Mouse (Mus musculus): ENCODE results near the gene Trim8. TPM values are rescaled to one million over a fixed set of nuclear protein-coding genes. Genes with fewer than 3 reads are reported as not detected.

The Trim8 gene
- polyA plus RNA-seq (2016; fragmentation: Nextera tagmentation; extraction: Ambion mirVana), result 24.6 and 27.8 TPM in 2 replicates

DNA sequence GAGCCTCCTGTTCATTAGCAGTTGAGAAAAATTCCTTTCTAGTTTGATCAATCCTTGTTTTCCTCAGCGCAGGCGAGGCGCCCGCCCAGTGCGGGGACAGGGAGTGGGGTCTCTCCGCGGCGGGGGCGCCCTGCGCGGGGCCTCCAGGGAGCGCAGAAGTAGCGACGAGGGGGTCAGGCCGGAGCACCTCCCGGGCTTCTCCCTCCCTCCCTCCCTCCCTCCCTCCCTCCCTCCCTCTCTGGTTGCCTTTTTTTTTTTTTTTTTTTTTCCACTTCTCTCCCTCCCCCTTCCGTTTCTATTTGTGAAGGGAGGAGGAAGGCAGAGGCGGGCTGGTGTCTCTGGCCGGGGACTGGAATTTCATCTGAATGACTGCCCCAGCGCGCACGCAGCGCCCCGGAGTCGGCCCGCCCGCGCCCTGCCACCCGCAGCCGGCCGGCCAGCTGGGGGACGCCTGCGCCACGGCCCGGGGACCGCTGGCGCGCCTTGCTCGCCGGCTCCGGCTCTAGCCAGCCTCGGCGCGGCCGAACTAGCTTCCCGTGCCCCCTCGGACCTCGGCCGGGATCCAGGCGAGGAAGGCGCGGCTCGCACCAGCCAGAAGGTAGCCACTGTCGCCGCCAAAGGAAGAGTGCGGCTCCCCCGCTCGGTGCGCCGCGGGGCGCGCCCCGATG lies at the start of gene Trim8:
TSS of gene Trim8 (plus strand) at position 302 of the 668 bp plus-strand sequence.
- peak within 1 kb of the TSS; percentile 91 for H3K4me3 ChIP-seq
- WGBS, result under 1% methylated on average over 60 of the region's 64 CpGs
- peaks cover 42% of the 10 kb centered on the region for H3K4me1 ChIP-seq
- H3K9me3 ChIP-seq (replicated peaks), result no peaks in the 10 kb centered on the region
- DNase-seq (ENCODE audit: low spot score), result peak; percentile 91
- peak within 1 kb of the TSS; percentile 99 for H3K27ac ChIP-seq (replicated peaks)
- no peaks in the 10 kb centered on the region for H3K27me3 ChIP-seq (ENCODE audit: low read depth, poor library complexity, severe bottlenecking)
- peaks cover 24% of the 10 kb centered on the region for H3K36me3 ChIP-seq

DNA sequence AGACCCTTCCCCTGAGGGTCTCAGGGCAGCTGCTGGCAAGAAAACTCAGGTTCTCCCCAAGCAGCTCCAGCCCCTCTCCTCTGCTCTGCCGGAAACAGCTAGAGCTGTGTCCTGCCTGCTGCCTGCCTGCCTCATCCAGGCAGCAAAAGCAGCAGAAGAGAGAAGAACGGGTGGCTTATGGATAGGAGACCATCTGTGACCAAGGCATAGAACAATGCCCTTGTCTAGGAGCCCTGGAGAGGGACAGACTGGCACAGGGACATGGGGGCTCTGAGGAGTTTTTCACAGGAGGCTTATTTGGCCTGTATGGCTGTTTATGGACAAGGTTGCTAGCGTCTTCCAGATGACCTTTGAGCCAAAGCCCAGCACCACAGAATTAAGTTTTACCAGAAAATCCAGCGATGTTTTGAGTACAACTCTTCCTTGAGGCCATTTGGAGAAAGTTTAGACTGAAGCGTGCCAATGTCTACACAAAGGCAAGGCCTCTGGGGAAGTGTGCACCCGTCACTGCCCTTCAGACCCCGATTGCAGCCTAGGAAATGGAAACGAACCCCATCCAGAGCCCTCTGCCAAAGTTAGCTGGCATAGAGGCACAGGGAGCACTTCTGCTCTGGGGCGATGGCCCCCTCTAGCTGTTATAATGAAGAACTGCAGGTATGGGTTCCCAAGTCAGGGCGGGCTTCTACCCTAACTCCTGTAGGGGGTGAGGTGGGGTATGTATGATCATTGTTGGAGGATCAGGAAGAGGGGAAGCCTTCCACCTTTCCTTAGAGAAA lies 49.3 kb upstream of the Trim8 start:
- H3K4me1 ChIP-seq, result peaks cover 59% of the 10 kb centered on the region
- peak; percentile 57 for DNase-seq (ENCODE audit: low spot score)
- WGBS, result 43% methylated on average over 10 of the region's 10 CpGs
- H3K9me3 ChIP-seq (replicated peaks), result no peaks in the 10 kb centered on the region
- peak overlapping the region; percentile 65 for H3K27ac ChIP-seq (replicated peaks)
- H3K27me3 ChIP-seq (ENCODE audit: low read depth, poor library complexity, severe bottlenecking), result no peaks in the 10 kb centered on the region
- peaks cover 62% of the 10 kb centered on the region for H3K36me3 ChIP-seq
- no peak overlapping the region for H3K4me3 ChIP-seq

DNA sequence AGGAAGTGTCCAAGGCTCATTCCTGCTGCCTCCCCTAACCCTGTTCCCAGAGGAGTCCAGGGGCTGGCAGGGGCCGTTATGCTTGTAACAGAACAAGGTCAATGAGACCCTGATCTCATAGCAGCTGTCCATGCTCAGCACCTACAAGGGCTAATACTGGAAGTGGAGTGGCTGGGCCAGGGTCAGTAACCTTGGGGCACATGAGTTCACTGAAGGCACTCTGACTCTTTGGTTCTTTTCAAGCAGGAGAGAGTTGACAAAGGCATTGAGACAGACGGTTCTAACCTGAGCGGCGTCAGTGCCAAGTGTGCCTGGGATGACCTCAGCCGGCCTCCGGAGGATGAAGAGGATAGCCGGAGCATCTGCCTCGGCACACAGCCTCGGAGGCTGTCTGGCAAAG lies 48.6 kb upstream of the Trim8 start:
- no peak overlapping the region for H3K4me3 ChIP-seq
- peaks cover 69% of the 10 kb centered on the region for H3K36me3 ChIP-seq
- peaks cover 52% of the 10 kb centered on the region for H3K4me1 ChIP-seq
- WGBS, result 90% methylated on average over 9 of the region's 9 CpGs
- no peaks in the 10 kb centered on the region for H3K27me3 ChIP-seq (ENCODE audit: low read depth, poor library complexity, severe bottlenecking)
- no peak for DNase-seq (ENCODE audit: low spot score)
- H3K27ac ChIP-seq (replicated peaks), result peak overlapping the region; percentile 65
- no peaks in the 10 kb centered on the region for H3K9me3 ChIP-seq (replicated peaks)

DNA sequence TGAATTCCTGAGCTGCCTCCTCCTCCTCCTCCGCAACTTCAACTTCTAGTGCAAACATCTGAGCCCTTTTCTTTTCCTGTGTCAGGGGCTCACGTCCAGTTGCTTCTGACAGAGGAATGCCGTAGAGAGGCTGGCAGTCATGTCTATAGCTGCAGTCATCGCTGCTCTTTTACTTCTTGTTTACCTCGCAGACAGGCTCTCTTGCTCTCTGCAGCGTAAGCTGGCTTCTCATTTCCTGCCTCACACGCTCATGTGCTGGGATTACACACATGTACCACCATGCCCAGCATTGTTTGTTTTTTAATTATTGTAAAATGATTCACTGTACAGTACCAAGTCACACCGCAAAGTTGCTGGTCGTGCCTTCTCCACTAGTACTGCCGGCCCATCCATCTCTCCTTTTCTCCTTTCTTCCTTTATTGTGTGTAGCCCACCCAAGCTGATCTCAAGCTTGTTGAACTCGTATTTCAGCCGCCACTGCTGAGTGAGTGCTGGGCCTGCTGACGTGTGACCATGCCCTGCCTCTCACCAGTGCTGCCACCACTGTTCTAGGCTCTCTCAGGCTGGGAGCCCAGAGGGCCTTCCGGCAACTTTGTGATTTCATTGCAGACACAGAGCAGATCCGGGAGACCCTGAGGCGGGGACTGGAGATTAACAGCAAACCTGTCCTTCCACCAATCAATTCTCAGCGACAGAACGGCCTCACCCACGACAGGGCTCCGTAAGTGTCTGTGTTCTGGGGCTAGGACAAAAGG lies 47.2 kb upstream of the Trim8 start:
- Histone ChIP-seq H3K27me3 (ENCODE audit: low read depth, poor library complexity, severe bottlenecking) (no peaks in the 10 kb centered on the region), H3K4me3 (no peak overlapping the region), H3K27ac (replicated peaks) (peak overlapping the region; percentile 74), H3K9me3 (replicated peaks) (no peaks in the 10 kb centered on the region), H3K36me3 (peaks cover 83% of the 10 kb centered on the region), H3K4me1 (peaks cover 43% of the 10 kb centered on the region)
- DNase-seq (ENCODE audit: low spot score), result no peak
- WGBS, result 76% methylated on average over 20 of the region's 20 CpGs

DNA sequence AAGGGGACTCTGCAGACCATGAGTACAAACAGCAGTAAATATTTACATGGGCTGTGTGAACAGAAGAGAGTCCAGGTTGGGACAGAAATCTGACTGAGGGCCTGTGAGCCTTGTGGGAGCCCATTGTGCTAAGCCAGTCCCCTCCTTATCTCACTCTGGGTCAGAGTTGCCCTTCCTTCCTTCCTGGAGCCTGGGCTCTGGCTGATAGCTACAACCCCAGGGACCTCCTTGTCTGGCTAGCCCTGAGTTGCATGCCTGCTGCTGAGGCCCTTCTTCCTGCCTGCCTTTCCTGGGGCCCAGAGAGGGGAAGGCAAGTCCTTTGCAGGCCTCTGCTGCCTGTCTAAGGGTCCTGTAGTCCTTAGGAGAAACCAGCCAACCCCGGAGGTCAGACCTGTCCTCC lies 46.5 kb upstream of the Trim8 start:
- 78% methylated on average over 1 of the region's 1 CpGs for WGBS
- H3K4me1 ChIP-seq, result peaks cover 39% of the 10 kb centered on the region
- peak overlapping the region; percentile 10; the same call in 1 of the 2 replicates for H3K4me3 ChIP-seq
- no peaks in the 10 kb centered on the region for H3K9me3 ChIP-seq (replicated peaks)
- no peaks in the 10 kb centered on the region for H3K27me3 ChIP-seq (ENCODE audit: low read depth, poor library complexity, severe bottlenecking)
- peaks cover 90% of the 10 kb centered on the region for H3K36me3 ChIP-seq
- H3K27ac ChIP-seq (replicated peaks), result peak overlapping the region; percentile 74
- DNase-seq (ENCODE audit: low spot score), result no peak

DNA sequence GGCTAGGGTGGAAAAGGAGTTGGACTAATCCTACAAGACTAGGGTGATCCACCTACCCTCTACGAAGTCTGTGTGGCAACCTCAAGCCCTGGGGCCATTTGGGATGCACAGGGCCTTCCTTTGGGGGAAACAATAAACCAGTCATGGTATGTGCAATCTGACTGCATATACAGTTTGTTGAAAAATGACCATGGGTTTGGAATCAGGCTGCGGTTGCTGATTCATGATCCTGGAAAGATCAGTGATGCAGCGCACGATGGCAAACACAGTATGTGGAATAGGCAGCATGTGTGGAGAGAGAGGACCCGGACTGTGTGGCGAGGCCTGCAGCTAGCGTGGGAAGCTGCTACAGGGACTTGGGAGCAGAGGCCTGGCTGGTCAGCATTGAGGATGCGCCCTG lies 45.9 kb upstream of the Trim8 start:
- peak overlapping the region; percentile 74 for H3K27ac ChIP-seq (replicated peaks)
- no peak overlapping the region for H3K4me3 ChIP-seq
- peaks cover 91% of the 10 kb centered on the region for H3K36me3 ChIP-seq
- no peak for DNase-seq (ENCODE audit: low spot score)
- H3K9me3 ChIP-seq (replicated peaks), result no peaks in the 10 kb centered on the region
- H3K4me1 ChIP-seq, result peaks cover 39% of the 10 kb centered on the region
- no peaks in the 10 kb centered on the region for H3K27me3 ChIP-seq (ENCODE audit: low read depth, poor library complexity, severe bottlenecking)
- WGBS, result 89% methylated on average over 8 of the region's 8 CpGs

DNA sequence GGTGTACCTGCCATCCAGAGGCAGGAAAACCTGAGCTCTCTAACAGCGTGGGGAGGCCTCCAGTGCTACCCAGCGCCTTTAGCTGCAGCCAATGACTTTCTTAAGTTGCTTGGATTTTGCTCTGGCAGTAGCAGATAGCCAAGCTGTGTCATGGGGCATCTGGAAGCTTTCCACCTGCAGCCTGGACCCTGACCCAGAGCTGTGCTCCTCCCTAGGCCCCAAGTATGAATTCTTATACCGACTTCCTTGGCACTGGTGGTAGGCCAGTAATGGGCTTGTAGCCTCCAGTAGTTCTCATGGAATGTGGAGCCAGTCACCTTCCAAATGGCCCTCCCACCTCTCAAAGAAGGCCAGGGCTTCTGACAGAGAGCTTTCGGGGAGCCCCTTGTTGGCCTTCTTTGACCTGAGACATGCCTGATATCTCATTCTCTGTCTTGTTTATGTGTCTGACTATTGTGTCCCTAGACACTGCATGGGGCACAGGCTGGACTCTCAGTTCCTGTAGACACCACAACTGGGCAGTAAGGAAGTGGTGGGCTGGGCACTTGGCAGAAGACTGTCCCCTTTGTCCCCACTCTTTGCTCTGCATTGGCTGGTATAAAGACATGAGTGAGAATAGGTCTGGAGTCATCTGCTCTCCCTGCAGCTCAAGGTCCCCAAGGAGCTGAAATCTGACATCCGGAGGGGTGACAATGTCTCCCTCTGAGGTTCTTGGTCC lies 45.3 kb upstream of the Trim8 start:
- Histone ChIP-seq H3K27me3 (ENCODE audit: low read depth, poor library complexity, severe bottlenecking) (no peaks in the 10 kb centered on the region), H3K36me3 (peaks cover 91% of the 10 kb centered on the region), H3K27ac (replicated peaks) (peak overlapping the region; percentile 15; the same call in 1 of the 2 replicates), H3K4me3 (no peak overlapping the region), H3K4me1 (peaks cover 39% of the 10 kb centered on the region), H3K9me3 (replicated peaks) (no peaks in the 10 kb centered on the region)
- WGBS, result 90% methylated on average over 5 of the region's 5 CpGs
- DNase-seq (ENCODE audit: low spot score), result no peak

DNA sequence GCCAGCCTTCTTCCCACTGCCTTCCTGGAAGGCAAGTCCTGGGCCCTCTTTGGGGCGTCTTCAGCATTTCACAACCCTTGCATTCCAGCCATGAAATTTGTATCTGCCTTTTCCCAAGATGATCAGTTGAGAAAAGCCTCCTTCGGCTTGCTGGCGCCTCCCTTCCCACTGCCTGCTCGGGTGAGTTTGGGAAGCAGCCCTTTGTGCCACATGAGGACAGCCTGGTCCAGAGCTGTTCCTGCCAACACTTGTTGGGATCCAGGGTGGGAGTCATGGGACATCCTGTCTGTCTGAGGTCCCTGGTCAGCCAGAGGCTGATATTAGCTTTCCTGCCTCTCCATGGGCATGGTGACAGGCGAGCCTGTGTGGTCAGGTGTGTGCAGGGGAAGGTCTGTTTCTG lies 43.7 kb upstream of the Trim8 start:
- Histone ChIP-seq H3K4me1 (peaks cover 24% of the 10 kb centered on the region), H3K27ac (replicated peaks) (no peak overlapping the region), H3K9me3 (replicated peaks) (no peaks in the 10 kb centered on the region), H3K36me3 (peaks cover 99% of the 10 kb centered on the region), H3K4me3 (no peak overlapping the region), H3K27me3 (ENCODE audit: low read depth, poor library complexity, severe bottlenecking) (no peaks in the 10 kb centered on the region)
- no peak for DNase-seq (ENCODE audit: low spot score)
- WGBS, result 88% methylated on average over 5 of the region's 5 CpGs

DNA sequence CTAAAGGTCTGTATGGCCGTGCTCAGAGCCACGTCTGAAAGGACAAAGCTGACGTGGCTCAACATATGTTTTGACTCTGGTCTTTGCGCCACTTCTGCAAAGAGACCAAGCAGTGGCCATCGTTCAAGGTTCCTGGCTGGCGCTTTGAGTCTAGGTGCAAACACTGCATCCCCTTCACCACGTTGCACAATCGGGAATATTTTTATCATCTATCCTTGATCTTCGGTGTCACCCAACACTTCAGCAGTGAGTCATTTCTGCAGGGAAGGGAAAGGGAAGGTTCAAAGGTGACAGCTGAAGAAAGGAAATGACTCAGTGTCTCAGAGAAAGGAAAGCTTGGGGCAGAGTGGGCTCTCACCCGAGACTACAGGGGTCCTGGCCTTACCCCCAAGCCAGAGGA lies 42.2 kb upstream of the Trim8 start:
- Histone ChIP-seq H3K27me3 (ENCODE audit: low read depth, poor library complexity, severe bottlenecking) (no peaks in the 10 kb centered on the region), H3K4me3 (no peak overlapping the region), H3K36me3 (peaks cover 93% of the 10 kb centered on the region), H3K9me3 (replicated peaks) (no peaks in the 10 kb centered on the region), H3K27ac (replicated peaks) (0 out of 2 replicates have a peak overlapping the region, but pooled peaks have one; percentile 33), H3K4me1 (peaks cover 11% of the 10 kb centered on the region)
- 88% methylated on average over 10 of the region's 10 CpGs for WGBS
- no peak for DNase-seq (ENCODE audit: low spot score)

DNA sequence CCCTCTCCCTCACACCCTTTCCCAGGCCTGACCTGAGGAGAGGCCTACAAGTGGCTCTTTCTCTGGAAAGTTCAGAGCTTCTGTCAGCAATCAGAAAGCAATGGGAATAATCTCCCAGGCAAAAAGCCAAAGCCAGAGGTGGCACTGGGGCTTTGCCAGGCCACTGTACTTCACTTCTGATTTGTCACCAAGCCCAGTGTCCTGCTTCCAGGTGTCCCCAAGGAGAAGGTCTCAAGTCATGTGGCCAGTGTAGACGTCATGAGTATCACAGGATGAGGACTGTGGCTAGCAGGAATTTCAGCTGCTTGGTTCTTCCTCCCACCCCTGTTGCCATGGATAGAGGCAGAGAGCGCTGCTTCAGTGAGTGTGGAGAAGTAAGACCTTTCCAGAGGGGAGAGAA lies 41.6 kb upstream of the Trim8 start:
- Histone ChIP-seq H3K27ac (replicated peaks) (no peak overlapping the region), H3K27me3 (ENCODE audit: low read depth, poor library complexity, severe bottlenecking) (no peaks in the 10 kb centered on the region), H3K36me3 (peaks cover 86% of the 10 kb centered on the region), H3K4me1 (peaks cover 5% of the 10 kb centered on the region), H3K9me3 (replicated peaks) (no peaks in the 10 kb centered on the region), H3K4me3 (no peak overlapping the region)
- no peak for DNase-seq (ENCODE audit: low spot score)
- WGBS, result 88% methylated on average over 2 of the region's 2 CpGs

DNA sequence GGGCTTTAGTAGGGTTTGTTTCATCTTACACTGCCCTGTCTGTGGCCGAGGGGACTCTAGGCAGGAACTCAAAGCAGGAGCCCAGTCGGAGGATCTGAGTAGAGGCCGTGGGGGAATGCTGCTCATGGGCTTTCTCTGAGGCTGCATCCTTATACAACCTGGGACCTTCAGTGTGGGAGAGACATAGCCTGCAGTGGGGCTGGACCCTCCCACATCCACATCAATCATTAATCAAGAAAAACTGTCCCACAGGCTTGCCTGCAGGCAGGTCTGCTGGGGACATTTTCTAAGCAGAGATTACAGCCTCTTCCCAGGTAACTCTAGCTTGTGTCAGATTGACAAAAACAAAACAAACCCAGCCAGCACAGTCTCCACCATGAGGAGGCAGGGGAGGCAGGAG lies 38.9 kb upstream of the Trim8 start:
- peaks cover 12% of the 10 kb centered on the region for H3K4me1 ChIP-seq
- no peak overlapping the region for H3K27ac ChIP-seq (replicated peaks)
- H3K36me3 ChIP-seq, result peaks cover 76% of the 10 kb centered on the region
- 87% methylated on average over 3 of the region's 3 CpGs for WGBS
- no peaks in the 10 kb centered on the region for H3K9me3 ChIP-seq (replicated peaks)
- no peak overlapping the region for H3K4me3 ChIP-seq
- H3K27me3 ChIP-seq (ENCODE audit: low read depth, poor library complexity, severe bottlenecking), result no peaks in the 10 kb centered on the region
- no peak for DNase-seq (ENCODE audit: low spot score)

DNA sequence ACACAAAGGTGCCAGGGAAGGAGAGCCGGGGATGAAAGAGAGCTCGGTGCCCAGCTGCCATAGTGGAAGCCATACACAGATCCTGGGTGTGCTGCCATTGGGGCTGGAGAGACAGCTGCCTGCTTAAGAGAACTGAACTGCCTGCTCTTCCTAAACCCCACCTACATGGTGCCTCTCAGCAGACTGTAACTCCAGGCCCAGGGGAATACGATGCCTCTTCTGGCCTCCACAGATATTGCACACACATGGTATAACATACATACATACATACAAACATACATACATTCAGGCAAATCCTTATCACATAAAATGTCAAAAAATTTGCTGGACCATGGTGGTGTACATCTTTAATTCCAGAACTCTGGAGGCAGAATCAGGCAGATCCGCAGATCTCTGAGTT lies 38.1 kb upstream of the Trim8 start:
- H3K9me3 ChIP-seq (replicated peaks), result no peaks in the 10 kb centered on the region
- no peaks in the 10 kb centered on the region for H3K27me3 ChIP-seq (ENCODE audit: low read depth, poor library complexity, severe bottlenecking)
- no peak overlapping the region for H3K4me3 ChIP-seq
- 95% methylated on average over 4 of the region's 4 CpGs for WGBS
- DNase-seq (ENCODE audit: low spot score), result no peak
- peaks cover 75% of the 10 kb centered on the region for H3K36me3 ChIP-seq
- H3K27ac ChIP-seq (replicated peaks), result no peak overlapping the region
- peaks cover 16% of the 10 kb centered on the region for H3K4me1 ChIP-seq
